Mouse (Mus musculus): ENCODE data around the gene Erich3. TPM values are rescaled to one million over a fixed set of nuclear protein-coding genes. Genes with fewer than 3 reads are reported as not detected.

Erich3 gene
- polyA plus RNA-seq, 1 experiment from 2014 or later = 0.20 TPM

DNA sequence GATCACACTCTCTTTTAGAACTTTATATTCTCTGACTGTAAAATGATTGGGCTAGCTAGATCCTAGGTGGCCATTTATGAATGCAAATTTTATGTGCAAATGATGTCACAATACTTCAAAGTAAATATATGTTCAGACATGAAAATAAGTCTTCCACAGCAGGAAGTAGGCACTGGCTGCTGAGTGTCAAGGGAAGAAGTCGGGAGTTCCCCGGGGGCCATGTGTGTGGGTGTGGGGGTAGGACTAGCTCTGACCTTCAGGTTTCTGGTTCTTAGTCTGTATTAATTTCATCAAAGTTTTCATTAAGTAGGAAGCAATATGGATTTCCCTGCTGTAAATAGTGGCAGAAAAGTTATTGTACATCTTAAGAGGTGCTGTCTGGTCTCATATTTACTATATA is 20.0 kb downstream of the Erich3 start:
- no peaks in the 10 kb centered on the region for H3K27me3 ChIP-seq
- no peaks in the 10 kb centered on the region for H3K36me3 ChIP-seq
- H3K4me2 ChIP-seq (replicated peaks) = no peak overlapping the region
- no peak for ATAC-seq (ENCODE audit: low FRiP score, low read depth)
- H3K27ac ChIP-seq = no peak overlapping the region
- no peak overlapping the region for H3K9ac ChIP-seq
- H3K4me1 ChIP-seq = no peaks in the 10 kb centered on the region
- H3K9me3 ChIP-seq = no peaks in the 10 kb centered on the region
- WGBS = 73% methylated on average over 2 of the region's 2 CpGs
- no peak overlapping the region for H3K4me3 ChIP-seq

GRCm38 (mm10) chr3:154690260-154690659 is 26.6 kb downstream of the Erich3 start:
- no peak for ATAC-seq (ENCODE audit: low FRiP score, low read depth)
- Histone ChIP-seq H3K4me1 (peaks cover 13% of the 10 kb centered on the region), H3K4me2 (replicated peaks) (no peak overlapping the region), H3K27me3 (no peaks in the 10 kb centered on the region), H3K27ac (no peak overlapping the region), H3K9ac (no peak overlapping the region), H3K4me3 (no peak overlapping the region), H3K36me3 (no peaks in the 10 kb centered on the region), H3K9me3 (no peaks in the 10 kb centered on the region)

DNA sequence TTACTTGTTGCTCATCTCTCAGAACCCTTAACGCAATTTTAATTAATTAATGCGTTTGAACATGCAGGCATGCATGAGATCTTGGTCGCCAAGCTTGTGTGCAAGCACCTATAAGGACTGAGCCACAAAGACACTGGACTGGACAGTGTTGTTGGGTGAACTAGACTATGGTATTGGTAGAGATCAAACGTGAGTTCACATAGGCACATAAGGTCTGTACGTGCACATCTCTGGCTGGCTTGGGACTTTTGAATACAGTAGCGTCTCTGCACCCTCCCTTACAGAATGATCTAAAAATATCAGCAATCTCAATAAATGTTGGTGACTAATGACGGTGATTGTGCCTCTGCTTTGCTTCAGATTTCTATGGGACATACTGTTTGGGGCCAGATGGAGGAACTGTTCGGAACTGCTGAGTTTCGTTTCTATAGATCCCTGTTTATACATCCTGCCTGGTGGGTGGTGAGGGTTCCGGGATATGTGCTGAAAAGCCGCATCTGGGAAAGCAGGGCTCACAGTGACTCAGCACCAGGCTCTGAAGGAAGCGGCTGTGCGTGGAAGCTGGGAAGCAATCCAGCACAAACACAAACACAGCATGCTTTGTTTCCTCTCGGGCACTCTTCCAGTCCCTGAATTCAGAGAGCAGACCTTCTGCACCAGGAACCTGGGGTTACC is 28.4 kb downstream of the Erich3 start:
- Histone ChIP-seq H3K27me3 (no peaks in the 10 kb centered on the region), H3K4me2 (replicated peaks) (peak overlapping the region; percentile 36), H3K36me3 (no peaks in the 10 kb centered on the region), H3K9me3 (no peaks in the 10 kb centered on the region), H3K4me1 (peaks cover 23% of the 10 kb centered on the region), H3K27ac (no peak overlapping the region), H3K4me3 (no peak overlapping the region), H3K9ac (no peak overlapping the region)
- peak; percentile 77; the same call in 1 of the 2 replicates for ATAC-seq (ENCODE audit: low FRiP score, low read depth)
- WGBS = 41% methylated on average over 14 of the region's 14 CpGs

GRCm38 (mm10) chr3:154692572-154692922 is 28.9 kb downstream of the Erich3 start:
- H3K36me3 ChIP-seq = no peaks in the 10 kb centered on the region
- no peaks in the 10 kb centered on the region for H3K27me3 ChIP-seq
- peak overlapping the region; percentile 36; the same call in 1 of the 2 replicates for H3K4me2 ChIP-seq (replicated peaks)
- ATAC-seq (ENCODE audit: low FRiP score, low read depth) = no peak
- no peak overlapping the region for H3K4me3 ChIP-seq
- H3K27ac ChIP-seq = no peak overlapping the region
- 76% methylated on average over 3 of the region's 3 CpGs for WGBS
- no peak overlapping the region for H3K9ac ChIP-seq
- peaks cover 23% of the 10 kb centered on the region for H3K4me1 ChIP-seq
- H3K9me3 ChIP-seq = no peaks in the 10 kb centered on the region

DNA sequence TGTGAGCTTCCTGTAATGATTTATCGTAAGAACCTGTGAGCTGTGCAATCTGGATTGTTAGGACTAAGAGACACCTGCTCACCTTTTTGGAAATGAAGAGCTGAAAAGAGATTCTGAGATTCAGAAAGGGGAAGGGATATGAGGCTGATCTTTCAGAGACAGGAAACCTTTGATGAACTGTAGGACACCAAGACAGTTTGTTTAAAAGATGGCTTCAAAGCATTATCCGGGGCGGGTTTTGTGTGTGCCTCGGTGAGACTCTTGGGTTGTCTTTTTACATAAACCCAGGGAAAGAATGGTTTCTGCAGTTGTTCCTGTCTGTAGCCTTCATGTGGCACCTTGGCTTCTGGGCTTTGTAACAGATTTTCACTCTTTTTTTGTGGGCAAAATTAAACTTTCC is 30.2 kb downstream of the Erich3 start:
- H3K9ac ChIP-seq = no peak overlapping the region
- H3K36me3 ChIP-seq = no peaks in the 10 kb centered on the region
- peaks cover 23% of the 10 kb centered on the region for H3K4me1 ChIP-seq
- no peak overlapping the region for H3K27ac ChIP-seq
- H3K9me3 ChIP-seq = no peaks in the 10 kb centered on the region
- H3K27me3 ChIP-seq = no peaks in the 10 kb centered on the region
- WGBS = 74% methylated on average over 4 of the region's 4 CpGs
- no peak for ATAC-seq (ENCODE audit: low FRiP score, low read depth)
- no peak overlapping the region for H3K4me3 ChIP-seq
- H3K4me2 ChIP-seq (replicated peaks) = no peak overlapping the region

GRCm38 (mm10) chr3:154696611-154697010 is 33.0 kb downstream of the Erich3 start:
- 71% methylated on average over 3 of the region's 3 CpGs for WGBS
- no peaks in the 10 kb centered on the region for H3K36me3 ChIP-seq
- no peak overlapping the region for H3K4me2 ChIP-seq (replicated peaks)
- H3K9me3 ChIP-seq = no peaks in the 10 kb centered on the region
- peaks cover 23% of the 10 kb centered on the region for H3K4me1 ChIP-seq
- no peak for ATAC-seq (ENCODE audit: low FRiP score, low read depth)
- no peaks in the 10 kb centered on the region for H3K27me3 ChIP-seq
- no peak overlapping the region for H3K9ac ChIP-seq
- no peak overlapping the region for H3K27ac ChIP-seq
- no peak overlapping the region for H3K4me3 ChIP-seq

DNA sequence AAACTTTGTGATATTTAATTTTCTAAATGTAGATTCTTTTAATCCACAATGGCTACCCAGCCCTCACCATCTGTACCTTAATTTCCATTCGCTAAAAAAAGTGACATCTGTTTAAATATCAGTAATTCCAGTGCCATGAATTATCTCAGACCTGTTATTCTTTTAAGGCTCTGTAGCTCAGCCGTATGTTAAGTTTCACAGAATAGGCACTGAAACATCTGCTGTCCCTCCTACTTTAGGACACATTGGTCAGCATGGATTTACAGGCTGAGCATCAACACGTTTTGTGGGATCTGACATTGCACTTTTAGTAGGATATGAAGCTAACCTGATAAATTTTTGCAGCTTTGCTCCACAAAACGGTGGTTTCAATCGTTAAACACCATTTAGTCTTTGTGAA is 35.2 kb downstream of the Erich3 start:
- Histone ChIP-seq H3K27me3 (no peaks in the 10 kb centered on the region), H3K27ac (no peak overlapping the region)
- WGBS = 20% methylated on average over 5 of the region's 5 CpGs

DNA sequence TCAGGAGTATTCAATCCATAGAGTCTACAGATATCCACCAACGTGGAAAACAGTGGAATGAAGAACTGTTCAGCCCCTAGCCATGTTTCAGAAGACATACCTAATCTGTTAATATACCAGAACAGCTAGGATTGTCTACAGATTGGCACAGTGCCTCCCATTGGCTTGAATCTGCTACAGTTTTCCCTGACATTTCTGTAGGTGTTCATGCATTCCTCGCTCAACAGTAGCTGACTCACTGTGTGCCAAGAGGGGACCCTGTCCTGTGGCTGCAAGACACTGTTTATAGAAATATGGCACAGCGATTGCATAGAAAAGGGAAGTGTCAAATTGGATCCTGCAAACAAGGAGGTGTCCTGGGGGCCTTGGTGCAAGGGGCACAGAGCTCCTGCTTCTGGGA is 36.6 kb downstream of the Erich3 start:
- 79% methylated on average over 3 of the region's 3 CpGs for WGBS
- H3K36me3 ChIP-seq = no peaks in the 10 kb centered on the region
- H3K4me2 ChIP-seq (replicated peaks) = no peak overlapping the region
- peaks cover 13% of the 10 kb centered on the region for H3K4me1 ChIP-seq
- H3K9ac ChIP-seq = no peak overlapping the region
- no peaks in the 10 kb centered on the region for H3K9me3 ChIP-seq
- no peak overlapping the region for H3K4me3 ChIP-seq
- H3K27ac ChIP-seq = no peak overlapping the region
- H3K27me3 ChIP-seq = no peaks in the 10 kb centered on the region
- no peak for ATAC-seq (ENCODE audit: low FRiP score, low read depth)

More for the DNA sequence above, 35.2 kb downstream of the Erich3 start:
- no peak for ATAC-seq (ENCODE audit: low FRiP score, low read depth)
- peaks cover 17% of the 10 kb centered on the region for H3K4me1 ChIP-seq
- H3K4me3 ChIP-seq = no peak overlapping the region
- H3K9ac ChIP-seq = no peak overlapping the region
- H3K4me2 ChIP-seq (replicated peaks) = no peak overlapping the region
- no peaks in the 10 kb centered on the region for H3K36me3 ChIP-seq
- no peaks in the 10 kb centered on the region for H3K9me3 ChIP-seq

DNA sequence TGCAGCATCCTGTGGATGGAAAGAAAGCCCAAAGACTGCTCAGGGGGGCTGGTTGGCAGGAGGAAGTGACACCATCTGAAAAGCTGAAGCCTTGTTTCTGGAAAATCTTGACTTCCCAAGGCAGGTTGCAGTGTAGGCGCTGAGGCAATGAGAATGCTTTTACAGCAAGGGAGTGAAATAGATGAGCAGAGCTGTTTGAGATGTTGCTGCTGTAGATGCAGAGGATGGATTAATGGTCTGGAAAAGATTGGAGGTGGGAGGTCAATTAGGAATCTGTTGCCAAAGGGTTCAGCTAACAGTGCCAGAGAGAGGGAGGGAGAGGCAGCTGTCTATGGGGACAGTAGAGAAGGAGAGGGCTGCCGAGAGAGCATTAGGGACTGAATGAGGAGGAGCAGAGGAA is 37.1 kb downstream of the Erich3 start:
- 51% methylated on average over 2 of the region's 2 CpGs for WGBS
- H3K36me3 ChIP-seq = no peaks in the 10 kb centered on the region
- H3K27me3 ChIP-seq = no peaks in the 10 kb centered on the region
- H3K4me2 ChIP-seq (replicated peaks) = no peak overlapping the region
- no peak overlapping the region for H3K27ac ChIP-seq
- ATAC-seq (ENCODE audit: low FRiP score, low read depth) = no peak
- H3K4me1 ChIP-seq = 0 out of 2 replicates have a peak, but pooled peaks cover 9% of the 10 kb centered on the region
- no peak overlapping the region for H3K4me3 ChIP-seq
- no peak overlapping the region for H3K9ac ChIP-seq
- no peaks in the 10 kb centered on the region for H3K9me3 ChIP-seq

DNA sequence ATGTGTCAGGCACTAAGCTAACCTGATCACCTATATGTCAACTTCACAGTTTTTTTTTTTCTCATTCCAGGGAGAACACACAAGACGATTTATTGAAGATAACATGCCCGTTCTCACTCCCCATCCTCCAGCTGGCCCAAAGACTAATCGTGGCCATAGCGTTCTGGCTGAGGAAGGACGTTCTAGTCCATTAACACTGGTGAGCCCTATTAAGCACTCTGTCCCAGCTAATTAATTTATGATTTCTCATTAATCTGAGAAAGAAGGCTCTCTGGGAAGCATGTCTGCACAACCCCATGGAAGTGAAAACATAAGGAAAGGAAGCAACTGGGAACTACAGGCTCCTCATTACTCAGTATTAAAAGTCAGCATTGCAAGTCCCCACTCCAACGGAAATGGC is 41.1 kb downstream of the Erich3 start:
- 42% methylated on average over 6 of the region's 6 CpGs for whole genome bisulfite sequencing
- Histone ChIP-seq H3K9ac (no peak overlapping the region), H3K9me3 (no peaks in the 10 kb centered on the region), H3K4me1 (0 out of 2 replicates have a peak, but pooled peaks cover 4% of the 10 kb centered on the region), H3K27ac (no peak overlapping the region), H3K27me3 (no peaks in the 10 kb centered on the region), H3K36me3 (no peaks in the 10 kb centered on the region), H3K4me3 (no peak overlapping the region), H3K4me2 (replicated peaks) (no peak overlapping the region)
- ATAC-seq (ENCODE audit: low FRiP score, low read depth) = no peak

DNA sequence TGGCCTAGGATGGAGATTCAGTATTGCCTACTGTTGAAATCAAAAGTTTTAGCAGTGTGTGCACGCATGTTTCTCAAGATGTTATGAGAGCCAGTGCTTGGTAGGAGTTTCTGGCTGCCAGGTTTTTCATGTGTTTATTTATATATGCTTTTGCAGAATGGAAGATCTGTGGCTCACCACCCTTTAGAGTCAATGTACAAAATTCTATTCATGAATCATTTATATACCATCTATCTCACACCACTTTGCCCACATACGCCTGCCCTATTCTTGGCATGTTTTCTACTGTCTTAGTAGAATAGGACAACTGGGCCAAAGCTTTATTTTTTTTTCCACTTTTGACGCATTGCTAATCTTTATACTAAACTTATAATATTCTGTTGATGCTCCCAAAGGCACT is 44.5 kb downstream of the Erich3 start:
- no peak for ATAC-seq (ENCODE audit: low FRiP score, low read depth)
- WGBS = 91% methylated on average over 3 of the region's 3 CpGs
- H3K4me2 ChIP-seq (replicated peaks) = no peak overlapping the region

DNA sequence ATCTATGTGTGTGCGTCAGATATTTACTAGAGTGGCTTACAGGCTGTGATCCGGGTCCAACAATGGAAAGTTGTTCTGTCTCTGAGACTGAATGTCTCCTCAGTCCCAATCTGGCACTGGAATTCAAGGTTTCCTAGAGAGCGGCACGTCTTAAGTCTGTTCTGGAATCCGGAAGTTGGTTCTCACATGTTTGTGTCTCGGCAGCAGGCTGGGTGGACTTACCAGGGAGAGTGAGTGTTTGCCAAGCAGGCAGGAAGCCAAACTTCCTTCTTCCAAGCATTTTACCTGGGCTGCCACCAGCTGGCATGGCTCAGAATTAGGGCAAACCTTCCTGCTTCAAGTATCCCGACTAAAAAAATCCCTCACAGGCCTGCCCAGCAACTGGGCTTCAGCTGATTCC is 59.5 kb downstream of the Erich3 start:
- H3K4me1 ChIP-seq = no peaks in the 10 kb centered on the region
- no peaks in the 10 kb centered on the region for H3K9me3 ChIP-seq
- no peak for ATAC-seq (ENCODE audit: low FRiP score, low read depth)
- no peak overlapping the region for H3K4me2 ChIP-seq (replicated peaks)
- no peaks in the 10 kb centered on the region for H3K36me3 ChIP-seq
- peaks cover 4% of the 10 kb centered on the region; the same call in 1 of the 2 replicates for H3K27me3 ChIP-seq
- H3K27ac ChIP-seq = no peak overlapping the region
- WGBS = 72% methylated on average over 7 of the region's 7 CpGs
- no peak overlapping the region for H3K4me3 ChIP-seq
- H3K9ac ChIP-seq = no peak overlapping the region

More for the DNA sequence above, 44.5 kb downstream of the Erich3 start:
- H3K9ac ChIP-seq = no peak overlapping the region
- H3K27ac ChIP-seq = no peak overlapping the region
- H3K9me3 ChIP-seq = no peaks in the 10 kb centered on the region
- H3K27me3 ChIP-seq = no peaks in the 10 kb centered on the region
- H3K4me1 ChIP-seq = 0 out of 2 replicates have a peak, but pooled peaks cover under 1% of the 10 kb centered on the region
- no peaks in the 10 kb centered on the region for H3K36me3 ChIP-seq
- H3K4me3 ChIP-seq = no peak overlapping the region

- Histone ChIP-seq H3K27ac (no peak overlapping the region), H3K9me3 (no peaks in the 10 kb centered on the region), H3K36me3 (no peaks in the 10 kb centered on the region), H3K9ac (no peak overlapping the region), H3K27me3 (peaks cover 9% of the 10 kb centered on the region; the same call in 1 of the 2 replicates), H3K4me3 (no peak overlapping the region), H3K4me1 (peaks cover 11% of the 10 kb centered on the region; the same call in 1 of the 2 replicates), H3K4me2 (replicated peaks) (no peak overlapping the region)
- WGBS = 28% methylated on average over 10 of the region's 10 CpGs
- ATAC-seq (ENCODE audit: low FRiP score, low read depth) = peak; percentile 85; the same call in 1 of the 2 replicates
These were observed 67.8 kb downstream of the Erich3 start for GRCm38 (mm10) chr3:154731431-154731830.

All from limb, embryonic 13.5 days (tissue).